Mouse (Mus musculus): ENCODE results near the gene Shkbp1. TPM values are rescaled to one million over a fixed set of nuclear protein-coding genes. Genes with fewer than 3 reads are reported as not detected.

The Shkbp1 gene
- total RNA-seq, 2 experiments from 2014 or later = 13.9 to 23.6 TPM

- no peak for ATAC-seq (replicated peaks; ENCODE audit: poor library complexity, severe bottlenecking)
These were observed 39.9 kb downstream of the Shkbp1 start for GRCm38 (mm10) chr7:27315958-27316357.

GRCm38 (mm10) chr7:27314393-27314792, 41.4 kb downstream of the Shkbp1 start:
- no peak for ATAC-seq (replicated peaks; ENCODE audit: poor library complexity, severe bottlenecking)

- ATAC-seq (replicated peaks; ENCODE audit: poor library complexity, severe bottlenecking) = no peak
These were observed 44.1 kb downstream of the Shkbp1 start for GRCm38 (mm10) chr7:27311651-27312284.

- no peak for ATAC-seq (replicated peaks; ENCODE audit: poor library complexity, severe bottlenecking)
These were observed 44.8 kb downstream of the Shkbp1 start for GRCm38 (mm10) chr7:27310996-27311535.

GRCm38 (mm10) chr7:27310306-27310705, 45.5 kb downstream of the Shkbp1 start:
- ATAC-seq (replicated peaks; ENCODE audit: poor library complexity, severe bottlenecking) = peak; percentile 46

- ATAC-seq (replicated peaks; ENCODE audit: poor library complexity, severe bottlenecking) = no peak
These were observed 46.0 kb downstream of the Shkbp1 start for GRCm38 (mm10) chr7:27309832-27310231.

- no peak for ATAC-seq (replicated peaks; ENCODE audit: poor library complexity, severe bottlenecking)
These were observed 46.8 kb downstream of the Shkbp1 start for GRCm38 (mm10) chr7:27308821-27309549.

- no peak for ATAC-seq (replicated peaks; ENCODE audit: poor library complexity, severe bottlenecking)
These were observed 48.3 kb downstream of the Shkbp1 start for GRCm38 (mm10) chr7:27307551-27307950.

GRCm38 (mm10) chr7:27306161-27307160, 49.4 kb downstream of the Shkbp1 start:
- no peak; the same call in 1 of the 2 replicates for ATAC-seq (replicated peaks; ENCODE audit: poor library complexity, severe bottlenecking)

- ATAC-seq (replicated peaks; ENCODE audit: poor library complexity, severe bottlenecking) = no peak
These were observed 50.6 kb downstream of the Shkbp1 start for GRCm38 (mm10) chr7:27305091-27305730.

- ATAC-seq (replicated peaks; ENCODE audit: poor library complexity, severe bottlenecking) = peak; percentile 85
These were observed 53.6 kb downstream of the Shkbp1 start for GRCm38 (mm10) chr7:27302172-27302571.

GRCm38 (mm10) chr7:27300801-27301200, 55.0 kb downstream of the Shkbp1 start:
- no peak for ATAC-seq (replicated peaks; ENCODE audit: poor library complexity, severe bottlenecking)

GRCm38 (mm10) chr7:27300351-27300750, 55.5 kb downstream of the Shkbp1 start:
- no peak for ATAC-seq (replicated peaks; ENCODE audit: poor library complexity, severe bottlenecking)

- no peak for ATAC-seq (replicated peaks; ENCODE audit: poor library complexity, severe bottlenecking)
These were observed 57.0 kb downstream of the Shkbp1 start for GRCm38 (mm10) chr7:27298816-27299215.

GRCm38 (mm10) chr7:27298033-27298610, 57.7 kb downstream of the Shkbp1 start:
- ATAC-seq (replicated peaks; ENCODE audit: poor library complexity, severe bottlenecking) = no peak

GRCm38 (mm10) chr7:27296518-27296917, 59.3 kb downstream of the Shkbp1 start:
- no peak for ATAC-seq (replicated peaks; ENCODE audit: poor library complexity, severe bottlenecking)

GRCm38 (mm10) chr7:27295956-27296355, 59.9 kb downstream of the Shkbp1 start:
- ATAC-seq (replicated peaks; ENCODE audit: poor library complexity, severe bottlenecking) = no peak

All from granulocyte monocyte progenitor cell, adult 5-6 weeks (primary cell).